Mouse (Mus musculus): ENCODE results near the gene Dcaf11. TPM values are rescaled to one million over a fixed set of nuclear protein-coding genes. Genes with fewer than 3 reads are reported as not detected.

Dcaf11 gene
- polyA plus RNA-seq, 1 experiment: 25.6 TPM

- Histone ChIP-seq H3K27ac (ENCODE audit: insufficient read depth, low read length) (no peak overlapping the region), H3K27me3 (ENCODE audit: control insufficient read depth, insufficient read depth, low read length, poor library complexity, severe bottlenecking) (no peaks in the 10 kb centered on the region), H3K4me3 (ENCODE audit: low read depth, low read length) (no peak overlapping the region), H3K4me1 (ENCODE audit: control insufficient read depth, insufficient read depth, low read length) (no peaks in the 10 kb centered on the region), H3K9ac (ENCODE audit: low read depth, poor library complexity, severe bottlenecking) (no peak overlapping the region), H3K9me3 (replicated peaks; ENCODE audit: control insufficient read depth, insufficient read depth, low read length, poor library complexity, severe bottlenecking) (no peaks in the 10 kb centered on the region), H3K36me3 (ENCODE audit: control insufficient read depth, insufficient read depth, low read length, poor library complexity, severe bottlenecking) (peaks cover 6% of the 10 kb centered on the region; the same call in 1 of the 2 replicates)
- TF ChIP-seq CTCF (IDR thresholded peaks at IDR 0.05; ENCODE audit: low read depth, low read length) (no peak), POLR2A (IDR thresholded peaks at IDR 0.05; ENCODE audit: insufficient read depth, low read length) (no peak), EP300 (IDR thresholded peaks at IDR 0.05; ENCODE audit: insufficient read depth, low read depth, low read length) (no peak)
Measured at GRCm38 (mm10) chr14:55567496-55567895, 7.7 kb downstream of the Dcaf11 start.

GRCm38 (mm10) chr14:55570588-55570987, 10.8 kb downstream of the Dcaf11 start:
- H3K9me3 ChIP-seq (replicated peaks; ENCODE audit: control insufficient read depth, insufficient read depth, low read length, poor library complexity, severe bottlenecking): no peaks in the 10 kb centered on the region
- no peak for TF ChIP-seq EP300 (IDR thresholded peaks at IDR 0.05; ENCODE audit: insufficient read depth, low read depth, low read length)
- no peak for TF ChIP-seq CTCF (IDR thresholded peaks at IDR 0.05; ENCODE audit: low read depth, low read length)
- no peak for TF ChIP-seq POLR2A (IDR thresholded peaks at IDR 0.05; ENCODE audit: insufficient read depth, low read length)
- no peak overlapping the region for H3K27ac ChIP-seq (ENCODE audit: insufficient read depth, low read length)
- H3K9ac ChIP-seq (ENCODE audit: low read depth, poor library complexity, severe bottlenecking): no peak overlapping the region
- H3K4me3 ChIP-seq (ENCODE audit: low read depth, low read length): no peak overlapping the region
- H3K27me3 ChIP-seq (ENCODE audit: control insufficient read depth, insufficient read depth, low read length, poor library complexity, severe bottlenecking): no peaks in the 10 kb centered on the region
- peaks cover 2% of the 10 kb centered on the region for H3K4me1 ChIP-seq (ENCODE audit: control insufficient read depth, insufficient read depth, low read length)
- H3K36me3 ChIP-seq (ENCODE audit: control insufficient read depth, insufficient read depth, low read length, poor library complexity, severe bottlenecking): 0 out of 2 replicates have a peak, but pooled peaks cover 4% of the 10 kb centered on the region

- TF ChIP-seq EP300 (IDR thresholded peaks at IDR 0.05; ENCODE audit: insufficient read depth, low read depth, low read length): no peak
- TF ChIP-seq POLR2A (IDR thresholded peaks at IDR 0.05; ENCODE audit: insufficient read depth, low read length): no peak
- no peak for TF ChIP-seq CTCF (IDR thresholded peaks at IDR 0.05; ENCODE audit: low read depth, low read length)
- Histone ChIP-seq H3K27me3 (ENCODE audit: control insufficient read depth, insufficient read depth, low read length, poor library complexity, severe bottlenecking) (no peaks in the 10 kb centered on the region), H3K4me1 (ENCODE audit: control insufficient read depth, insufficient read depth, low read length) (peaks cover 6% of the 10 kb centered on the region), H3K4me3 (ENCODE audit: low read depth, low read length) (no peak overlapping the region), H3K27ac (ENCODE audit: insufficient read depth, low read length) (no peak overlapping the region), H3K36me3 (ENCODE audit: control insufficient read depth, insufficient read depth, low read length, poor library complexity, severe bottlenecking) (0 out of 2 replicates have a peak, but pooled peaks cover 4% of the 10 kb centered on the region), H3K9ac (ENCODE audit: low read depth, poor library complexity, severe bottlenecking) (no peak overlapping the region), H3K9me3 (replicated peaks; ENCODE audit: control insufficient read depth, insufficient read depth, low read length, poor library complexity, severe bottlenecking) (no peaks in the 10 kb centered on the region)
Measured at GRCm38 (mm10) chr14:55571760-55572159, 12.0 kb downstream of the Dcaf11 start.

GRCm38 (mm10) chr14:55575302-55575701, 15.5 kb downstream of the Dcaf11 start, which contains the start of gene Fitm1:
Gene Fitm1, plus strand, starts transcription at chr14:55575617.
- Histone ChIP-seq H3K9ac (ENCODE audit: low read depth, poor library complexity, severe bottlenecking) (peak within 1 kb of the TSS; percentile 46), H3K9me3 (replicated peaks; ENCODE audit: control insufficient read depth, insufficient read depth, low read length, poor library complexity, severe bottlenecking) (no peaks in the 10 kb centered on the region), H3K27ac (ENCODE audit: insufficient read depth, low read length) (no peak within 1 kb of the TSS), H3K27me3 (ENCODE audit: control insufficient read depth, insufficient read depth, low read length, poor library complexity, severe bottlenecking) (no peaks in the 10 kb centered on the region), H3K36me3 (ENCODE audit: control insufficient read depth, insufficient read depth, low read length, poor library complexity, severe bottlenecking) (no peaks in the 10 kb centered on the region; the same call in 1 of the 2 replicates), H3K4me3 (ENCODE audit: low read depth, low read length) (peak within 1 kb of the TSS; percentile 35), H3K4me1 (ENCODE audit: control insufficient read depth, insufficient read depth, low read length) (peaks cover 11% of the 10 kb centered on the region)
- no peak for TF ChIP-seq POLR2A (IDR thresholded peaks at IDR 0.05; ENCODE audit: insufficient read depth, low read length)
- TF ChIP-seq CTCF (IDR thresholded peaks at IDR 0.05; ENCODE audit: low read depth, low read length): no peak
- no peak for TF ChIP-seq EP300 (IDR thresholded peaks at IDR 0.05; ENCODE audit: insufficient read depth, low read depth, low read length)

GRCm38 (mm10) chr14:55575711-55576110, 15.9 kb downstream of the Dcaf11 start:
- Histone ChIP-seq H3K36me3 (ENCODE audit: control insufficient read depth, insufficient read depth, low read length, poor library complexity, severe bottlenecking) (peaks cover 2% of the 10 kb centered on the region), H3K4me3 (ENCODE audit: low read depth, low read length) (0 out of 2 replicates have a peak overlapping the region, but pooled peaks have one; percentile 1), H3K27me3 (ENCODE audit: control insufficient read depth, insufficient read depth, low read length, poor library complexity, severe bottlenecking) (no peaks in the 10 kb centered on the region), H3K4me1 (ENCODE audit: control insufficient read depth, insufficient read depth, low read length) (peaks cover 11% of the 10 kb centered on the region), H3K9me3 (replicated peaks; ENCODE audit: control insufficient read depth, insufficient read depth, low read length, poor library complexity, severe bottlenecking) (no peaks in the 10 kb centered on the region), H3K27ac (ENCODE audit: insufficient read depth, low read length) (no peak overlapping the region), H3K9ac (ENCODE audit: low read depth, poor library complexity, severe bottlenecking) (peak overlapping the region; percentile 46)
- TF ChIP-seq POLR2A (IDR thresholded peaks at IDR 0.05; ENCODE audit: insufficient read depth, low read length): no peak
- no peak for TF ChIP-seq EP300 (IDR thresholded peaks at IDR 0.05; ENCODE audit: insufficient read depth, low read depth, low read length)
- TF ChIP-seq CTCF (IDR thresholded peaks at IDR 0.05; ENCODE audit: low read depth, low read length): no peak

- H3K36me3 ChIP-seq (ENCODE audit: control insufficient read depth, insufficient read depth, low read length, poor library complexity, severe bottlenecking): peaks cover 8% of the 10 kb centered on the region
- no peak overlapping the region for H3K27ac ChIP-seq (ENCODE audit: insufficient read depth, low read length)
- H3K4me3 ChIP-seq (ENCODE audit: low read depth, low read length): peak overlapping the region; percentile 35
- H3K27me3 ChIP-seq (ENCODE audit: control insufficient read depth, insufficient read depth, low read length, poor library complexity, severe bottlenecking): no peaks in the 10 kb centered on the region
- no peak for TF ChIP-seq CTCF (IDR thresholded peaks at IDR 0.05; ENCODE audit: low read depth, low read length)
- no peak for TF ChIP-seq EP300 (IDR thresholded peaks at IDR 0.05; ENCODE audit: insufficient read depth, low read depth, low read length)
- no peak for TF ChIP-seq POLR2A (IDR thresholded peaks at IDR 0.05; ENCODE audit: insufficient read depth, low read length)
- peak overlapping the region; percentile 46 for H3K9ac ChIP-seq (ENCODE audit: low read depth, poor library complexity, severe bottlenecking)
- H3K9me3 ChIP-seq (replicated peaks; ENCODE audit: control insufficient read depth, insufficient read depth, low read length, poor library complexity, severe bottlenecking): no peaks in the 10 kb centered on the region
- peaks cover 11% of the 10 kb centered on the region for H3K4me1 ChIP-seq (ENCODE audit: control insufficient read depth, insufficient read depth, low read length)
Measured at GRCm38 (mm10) chr14:55576376-55576775, 16.6 kb downstream of the Dcaf11 start.
